Mouse (Mus musculus) hindbrain, embryonic 16.5 days (tissue): Measurements from ENCODE around the gene Tomm20l. TPM values are rescaled to one million over a fixed set of nuclear protein-coding genes. Genes with fewer than 3 reads are reported as not detected.

Experiments
- polyA plus RNA-seq: library from polyadenylated mRNA; unstranded; fragments of >200 nt; fragmentation: Nextera tagmentation; extraction: Ambion mirVana; gene quantifications from 2 replicates; pipeline ENCODE4 v1.2.1, GENCODE M21; 2015

Gene Tomm20l
- polyA plus RNA-seq, 1 experiment from 2014 or later, result not detected

Other genes starting within 250 kb of the Tomm20l start
- 172 and 196 TPM in 2 replicates for gene Actr10, start 173.6 kb upstream of the Tomm20l start, polyA plus RNA-seq
- 489 and 503 TPM in 2 replicates for gene Psma3, start 136.8 kb upstream of the Tomm20l start, polyA plus RNA-seq
- gene Arid4a, start 95.4 kb upstream of the Tomm20l start, polyA plus RNA-seq, result 41.4 and 41.7 TPM in 2 replicates
- 113 and 118 TPM in 2 replicates for gene Timm9, start 25.3 kb downstream of the Tomm20l start, polyA plus RNA-seq
- gene 2700049A03Rik, start 25.4 kb downstream of the Tomm20l start, polyA plus RNA-seq, result 10.2 and 11.4 TPM in 2 replicates
- 15.8 and 21.2 TPM in 2 replicates for gene Dact1, start 198.5 kb downstream of the Tomm20l start, polyA plus RNA-seq